18 mouse cellular contexts compared by ENCODE assay signal in genomic region chr12:31269020-31269597, GRCm38 (mm10). TPM values are rescaled to one million over a fixed set of nuclear protein-coding genes. Genes with fewer than 3 reads are reported as not detected.
DNase-seq lines count a peak whose midpoint lies in the region; ATAC-seq lines count a peak whose summit lies in the region.
"Had no signal": no experiment of that assay in that cellular context is flagged by ENCODE, and none has a peak within 500 bp of the region (broad histone marks: within the 10 kb centered on the region; RNA-seq: fewer than 3 reads in every experiment).

No protein-coding gene starts in this region.

- peaks cover 33% of the 10 kb centered on the region for H3K36me3 ChIP-seq in heart, embryonic 15.5 days
- peaks cover 20% of the 10 kb centered on the region for H3K36me3 ChIP-seq in lung, embryonic 16.5 days (ENCODE audit: control insufficient read depth, insufficient read depth, low read length)
- peaks cover 11% of the 10 kb centered on the region for H3K36me3 ChIP-seq in intestine, embryonic 15.5 days
- peaks cover 17% of the 10 kb centered on the region; the same call in 1 of the 2 replicates for H3K36me3 ChIP-seq in stomach, embryonic 15.5 days
- H3K36me3 ChIP-seq: midbrain, embryonic 13.5 days; neural tube, embryonic 12.5 days had no signal

- no peaks in the 10 kb centered on the region for H3K27me3 ChIP-seq in heart, embryonic 15.5 days
- no peaks in the 10 kb centered on the region for H3K27me3 ChIP-seq in lung, embryonic 16.5 days (ENCODE audit: control insufficient read depth, insufficient read depth, low read depth, low read length)
- H3K27me3 ChIP-seq in intestine, embryonic 15.5 days (replicated peaks): no peaks in the 10 kb centered on the region
- H3K27me3 ChIP-seq in stomach, embryonic 15.5 days (replicated peaks): no peaks in the 10 kb centered on the region

- H3K4me1 ChIP-seq in heart, embryonic 15.5 days (replicated peaks): peaks cover 63% of the 10 kb centered on the region
- H3K4me1 ChIP-seq in lung, embryonic 16.5 days (replicated peaks; ENCODE audit: control insufficient read depth, insufficient read depth, low read length): peaks cover 54% of the 10 kb centered on the region
- peaks cover 27% of the 10 kb centered on the region for H3K4me1 ChIP-seq in intestine, embryonic 15.5 days (replicated peaks)
- peaks cover 36% of the 10 kb centered on the region for H3K4me1 ChIP-seq in stomach, embryonic 15.5 days

- no peaks in the 10 kb centered on the region for H3K9me3 ChIP-seq in heart, embryonic 15.5 days (replicated peaks)
- no peaks in the 10 kb centered on the region for H3K9me3 ChIP-seq in lung, embryonic 16.5 days (ENCODE audit: control insufficient read depth, low read length)
- no peaks in the 10 kb centered on the region for H3K9me3 ChIP-seq in intestine, embryonic 15.5 days
- no peaks in the 10 kb centered on the region; the same call in 1 of the 2 replicates for H3K9me3 ChIP-seq in stomach, embryonic 15.5 days
- H3K9me3 ChIP-seq: midbrain, embryonic 13.5 days; neural tube, embryonic 12.5 days had no signal

- no peak overlapping the region for H3K9ac ChIP-seq in heart, embryonic 15.5 days
- peak overlapping the region; percentile 5; the same call in 1 of the 2 replicates for H3K9ac ChIP-seq in lung, embryonic 16.5 days (ENCODE audit: low read length)
- no peak overlapping the region for H3K9ac ChIP-seq in intestine, embryonic 15.5 days
- 0 out of 2 replicates have a peak overlapping the region, but pooled peaks have one; percentile 14 for H3K9ac ChIP-seq in stomach, embryonic 15.5 days
- H3K9ac ChIP-seq: midbrain, embryonic 13.5 days; neural tube, embryonic 12.5 days had no signal

- H3K27ac ChIP-seq in heart, embryonic 15.5 days: peak overlapping the region; percentile 69
- peak overlapping the region; percentile 5; the same call in 1 of the 2 replicates for H3K27ac ChIP-seq in lung, embryonic 16.5 days (ENCODE audit: low read length)
- 0 out of 2 replicates have a peak overlapping the region, but pooled peaks have one; percentile 40 for H3K27ac ChIP-seq in intestine, embryonic 15.5 days
- H3K27ac ChIP-seq in stomach, embryonic 15.5 days: no peak overlapping the region
- H3K27ac ChIP-seq: midbrain, embryonic 13.5 days; neural tube, embryonic 12.5 days had no signal

- peak overlapping the region; percentile 37 for H3K4me2 ChIP-seq in heart, embryonic 15.5 days
- peak overlapping the region; percentile 26; the same call in 1 of the 2 replicates for H3K4me2 ChIP-seq in lung, embryonic 16.5 days (ENCODE audit: low read depth, low read length)
- H3K4me2 ChIP-seq in intestine, embryonic 15.5 days (replicated peaks): peak overlapping the region; percentile 38
- peak overlapping the region; percentile 14; the same call in 1 of the 2 replicates for H3K4me2 ChIP-seq in stomach, embryonic 15.5 days
- H3K4me2 ChIP-seq: midbrain, embryonic 13.5 days had no signal

- DNase-seq in heart, postnatal 14 days: no peak
- no peak for DNase-seq in lung, postnatal 25 days (ENCODE audit: low spot score)
- no peak for DNase-seq in gastrocnemius, postnatal 4 days (ENCODE audit: low spot score in 2 of 2)
- DNase-seq: adrenal gland, postnatal 10 days; cerebellum, postnatal 36 days; lung, adult 2 months had no signal

- no peak for ATAC-seq in heart, embryonic 15.5 days (replicated peaks; ENCODE audit: insufficient number of reproducible peaks, insufficient read depth, low FRiP score, low read depth)
- no peak for ATAC-seq in lung, embryonic 16.5 days (ENCODE audit: low read depth)
- no peak for ATAC-seq in intestine, embryonic 15.5 days
- no peak for ATAC-seq in stomach, embryonic 15.5 days (ENCODE audit: insufficient read depth, low FRiP score, low read depth)
- no peak for ATAC-seq in erythroid progenitor cell, adult 5-6 weeks (replicated peaks; ENCODE audit: low FRiP score, poor library complexity, severe bottlenecking)
- ATAC-seq: inflammation-experienced regulatory T-cells, adult 6 months; midbrain, embryonic 13.5 days had no signal

- peak overlapping the region; percentile 5; the same call in 1 of the 2 replicates for H3K4me3 ChIP-seq in heart, embryonic 15.5 days
- no peak overlapping the region for H3K4me3 ChIP-seq in lung, embryonic 16.5 days (ENCODE audit: low read length)
- peak overlapping the region; percentile 7; the same call in 1 of the 2 replicates for H3K4me3 ChIP-seq in intestine, embryonic 15.5 days (replicated peaks)
- H3K4me3 ChIP-seq in stomach, embryonic 15.5 days (replicated peaks): no peak overlapping the region
- H3K4me3 ChIP-seq: midbrain, embryonic 13.5 days; neural tube, embryonic 12.5 days had no signal

- 34% methylated on average over 12 of the region's 12 CpGs for WGBS in heart, embryonic 15.5 days
- WGBS in lung, embryonic 16.5 days: 58% methylated on average over 12 of the region's 12 CpGs
- WGBS in intestine, embryonic 15.5 days: 67% methylated on average over 12 of the region's 12 CpGs
- 71% methylated on average over 12 of the region's 12 CpGs for WGBS in stomach, embryonic 15.5 days

- intact Hi-C loops in heart, postnatal 14 days (cut with DNase I): loop anchor here (5.0 kb wide), 2 partner anchors 122 to 142 kb away; no protein-coding TSS in a partner anchor

RNA-seq across cellular contexts. Expression of gene Lamb1, which starts 4.1 kb away (rescaled TPM):
- polyA plus RNA-seq in heart, embryonic 15.5 days (2015; fragmentation: Nextera tagmentation; extraction: Ambion mirVana): 90.9 and 99.5 TPM in 2 replicates
- total RNA-seq in heart, postnatal 14 days (2021): 100 to 1,000 TPM; 158 to 162 TPM
- polyA plus RNA-seq in lung, embryonic 16.5 days (2015; fragmentation: Nextera tagmentation; extraction: Ambion mirVana): 121 and 131 TPM in 2 replicates
- 73.5 and 81.3 TPM in 2 replicates for polyA plus RNA-seq in intestine, embryonic 15.5 days (2015; fragmentation: Nextera tagmentation; extraction: Ambion mirVana)
- polyA plus RNA-seq in stomach, embryonic 15.5 days (2015; fragmentation: Nextera tagmentation; extraction: Ambion mirVana): 83.4 and 94.1 TPM in 2 replicates
- total RNA-seq in erythroid progenitor cell, adult 5-6 weeks (2015; ENCODE audit: low replicate concordance): 1.1 TPM in 1 of 2 replicates, not detected in the other
- total RNA-seq in erythroid progenitor cell, adult 5-6 weeks (2017; ENCODE audit: low replicate concordance): 0.64 and 1.1 TPM in 2 replicates
- total RNA-seq in gastrocnemius, postnatal 4 days (2021): 100 to 1,000 TPM; 259 to 273 TPM
- polyA plus RNA-seq: inflammation-experienced regulatory T-cells, adult 6 months had no signal

RNA-seq across cellular contexts. Expression of gene Gm6993, which starts 28.5 kb away (rescaled TPM):
- polyA plus RNA-seq in heart, embryonic 15.5 days (2015; fragmentation: Nextera tagmentation; extraction: Ambion mirVana): not detected in 2 replicates
- total RNA-seq in heart, postnatal 14 days (2021): not detected
- polyA plus RNA-seq in lung, embryonic 16.5 days (2015; fragmentation: Nextera tagmentation; extraction: Ambion mirVana): not detected in 2 replicates
- polyA plus RNA-seq in intestine, embryonic 15.5 days (2015; fragmentation: Nextera tagmentation; extraction: Ambion mirVana): not detected in 2 replicates
- not detected in 2 replicates for polyA plus RNA-seq in stomach, embryonic 15.5 days (2015; fragmentation: Nextera tagmentation; extraction: Ambion mirVana)
- total RNA-seq in erythroid progenitor cell, adult 5-6 weeks (2015; ENCODE audit: low replicate concordance): not detected in 2 replicates
- not detected in 2 replicates for total RNA-seq in erythroid progenitor cell, adult 5-6 weeks (2017; ENCODE audit: low replicate concordance)
- not detected for total RNA-seq in gastrocnemius, postnatal 4 days (2021)
- total RNA-seq: adrenal gland, postnatal 10 days; layer of hippocampus, postnatal 14 days had no signal
- polyA plus RNA-seq: gonadal fat pad, adult 2 months; inflammation-experienced regulatory T-cells, adult 6 months; limb, embryonic 11.5 days; lung, adult 2 months; midbrain, embryonic 13.5 days; neural tube, embryonic 12.5 days; thymus, postnatal 0 days had no signal

Comparison
In these comparisons a context has a peak if more than half of its experiments do, and no peak if none do; other contexts are left out.
1. H3K4me3 ChIP-seq: peak in heart, embryonic 15.5 days (single experiment) and intestine, embryonic 15.5 days (single experiment); none in lung, embryonic 16.5 days (single experiment) and stomach, embryonic 15.5 days (single experiment).
2. H3K9ac ChIP-seq: peak in lung, embryonic 16.5 days (single experiment) and stomach, embryonic 15.5 days (single experiment); none in heart, embryonic 15.5 days (single experiment) and intestine, embryonic 15.5 days (single experiment).
3. Peak in every context shown above with its lines, with median percentiles within 50 percentile points of each other: H3K4me2 ChIP-seq.